Mouse (Mus musculus) B cell, adult 2 months (primary cell): ENCODE data around the gene Vmn1r229.

Experiments
- DNase-seq, 2 experiments: peaks; one replicate each; pipeline ENCODE4 v3.0.0; 2022

Vmn1r229 gene

DNA sequence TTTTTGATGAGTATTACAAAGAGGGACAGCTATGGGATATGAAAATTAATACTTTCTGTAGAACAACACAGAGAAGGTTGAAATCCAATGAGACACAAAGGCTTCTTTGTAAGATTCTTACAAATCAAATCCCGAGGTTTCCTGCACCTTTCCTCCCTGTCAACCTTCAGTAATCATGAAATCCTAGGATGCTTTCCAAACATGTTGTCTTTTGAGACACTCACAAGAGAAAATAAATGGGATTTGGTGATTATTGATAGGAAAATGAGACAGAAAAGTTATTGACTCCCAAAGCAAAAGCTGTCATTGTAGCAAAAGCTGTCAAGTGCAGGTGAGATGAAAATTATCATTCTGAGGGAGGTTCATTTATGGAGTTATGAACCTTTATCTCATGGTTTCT, at the start of gene Vmn1r229:
Gene Vmn1r229, plus strand, starts transcription at position 301 of the 400 bp plus-strand sequence.
- DNase-seq: no peak

GRCm38 (mm10) chr17:20786057-20786456, 25.3 kb upstream of the Vmn1r229 start, which contains the start of gene Vmn1r228:
Gene Vmn1r228, minus strand, starts transcription at chr17:20786157.
- no peak for DNase-seq

GRCm38 (mm10) chr17:20840144-20840543, 28.8 kb downstream of the Vmn1r229 start, which contains the start of gene Vmn1r230:
Gene Vmn1r230, plus strand, starts transcription at chr17:20840444.
- no peak for DNase-seq
